Mouse (Mus musculus) cerebellum, adult 18-20 months (tissue): Measurements from ENCODE around the gene Hrh1.
A peak's percentile ranks its signal among the peaks of the same experiment; 100 is the strongest.
"Not testable (repeated sequence)": the region's sequence is repeated elsewhere in the genome, so short reads cannot be mapped to it uniquely, and the experiment has no call there.

Experiments used
- DNase-seq, 2 experiments: peaks; one replicate each; pipeline ENCODE4 v3.0.0; 2021

The Hrh1 gene

DNA sequence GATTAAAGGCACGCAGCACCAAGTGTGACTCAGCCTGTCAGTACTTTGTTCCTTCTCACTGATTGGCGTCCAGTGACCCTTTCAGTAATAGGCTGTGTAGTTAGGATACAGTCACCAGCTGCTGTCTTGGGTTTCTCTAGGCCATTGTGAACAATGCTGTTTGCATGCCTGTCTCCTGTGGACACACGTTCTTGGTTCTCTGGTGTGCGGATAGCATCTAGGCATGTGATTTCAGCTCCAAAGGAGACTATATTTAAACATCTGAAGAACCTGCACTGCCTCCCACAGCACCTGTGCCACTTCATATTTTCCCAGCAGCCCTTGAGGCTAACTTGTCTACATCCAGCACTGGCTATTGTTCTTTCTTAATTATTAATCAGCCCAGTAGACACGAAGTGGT is 75.8 kb downstream of the Hrh1 start:
- no peak for DNase-seq

DNA sequence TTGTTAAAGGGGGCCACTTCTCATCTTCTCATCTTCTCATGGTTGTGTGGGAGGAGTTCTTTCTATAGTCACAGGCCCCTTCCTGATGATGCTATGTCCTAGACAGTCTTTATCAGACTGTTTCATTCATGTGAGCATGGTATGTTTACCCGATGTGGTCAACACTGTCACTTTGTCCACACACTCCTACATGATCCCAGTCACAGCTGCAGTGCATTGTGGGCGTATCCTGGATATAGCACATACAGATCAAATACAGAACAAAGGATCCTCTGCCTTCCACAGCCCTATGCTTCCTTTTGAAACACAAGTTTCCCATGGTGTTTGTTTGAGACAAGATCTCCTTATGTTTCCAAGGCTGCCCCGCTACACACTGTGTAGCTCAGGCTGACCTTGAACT is 76.3 kb downstream of the Hrh1 start:
- no peak for DNase-seq

DNA sequence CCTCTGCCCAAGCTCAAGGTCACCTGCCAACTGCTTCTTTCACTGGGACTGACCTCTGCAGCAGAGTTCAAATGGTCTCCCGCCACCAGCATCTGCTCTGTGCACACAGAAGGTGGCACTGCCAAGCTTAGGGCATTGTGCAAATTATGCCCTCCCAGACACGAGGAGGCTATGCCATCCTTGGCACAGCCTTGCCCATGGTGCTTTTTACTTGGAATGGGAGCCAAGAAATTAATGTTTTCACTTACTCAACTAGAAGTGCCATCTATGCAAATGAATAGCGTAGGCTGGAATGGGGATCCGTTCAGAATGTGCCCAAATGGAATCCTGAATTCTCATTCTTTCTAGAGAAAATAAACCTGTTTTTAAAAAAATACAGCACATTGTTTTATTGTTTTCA is 77.2 kb downstream of the Hrh1 start:
- DNase-seq = no peak

DNA sequence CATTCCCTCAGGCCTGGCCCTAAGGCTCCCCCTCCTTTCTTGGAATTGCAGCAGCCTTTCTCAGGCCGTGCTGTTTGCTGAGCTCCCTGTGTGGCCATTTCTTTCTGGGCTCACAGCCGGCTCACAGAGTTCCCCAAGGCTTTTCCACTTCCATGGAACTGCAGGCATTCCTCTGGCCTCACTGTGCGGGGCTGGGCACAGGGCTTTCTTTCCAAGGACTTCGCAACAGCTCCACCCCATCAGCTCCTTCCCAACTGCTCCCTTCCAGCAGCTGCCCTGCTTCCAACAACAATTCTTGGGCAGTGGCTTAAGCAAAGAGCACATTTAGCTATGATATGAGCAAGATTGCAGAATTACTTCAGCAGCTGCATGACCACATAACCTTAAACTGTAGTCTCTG is 81.0 kb downstream of the Hrh1 start:
- peak in 1 of 2 experiments; percentile 2 for DNase-seq

DNA sequence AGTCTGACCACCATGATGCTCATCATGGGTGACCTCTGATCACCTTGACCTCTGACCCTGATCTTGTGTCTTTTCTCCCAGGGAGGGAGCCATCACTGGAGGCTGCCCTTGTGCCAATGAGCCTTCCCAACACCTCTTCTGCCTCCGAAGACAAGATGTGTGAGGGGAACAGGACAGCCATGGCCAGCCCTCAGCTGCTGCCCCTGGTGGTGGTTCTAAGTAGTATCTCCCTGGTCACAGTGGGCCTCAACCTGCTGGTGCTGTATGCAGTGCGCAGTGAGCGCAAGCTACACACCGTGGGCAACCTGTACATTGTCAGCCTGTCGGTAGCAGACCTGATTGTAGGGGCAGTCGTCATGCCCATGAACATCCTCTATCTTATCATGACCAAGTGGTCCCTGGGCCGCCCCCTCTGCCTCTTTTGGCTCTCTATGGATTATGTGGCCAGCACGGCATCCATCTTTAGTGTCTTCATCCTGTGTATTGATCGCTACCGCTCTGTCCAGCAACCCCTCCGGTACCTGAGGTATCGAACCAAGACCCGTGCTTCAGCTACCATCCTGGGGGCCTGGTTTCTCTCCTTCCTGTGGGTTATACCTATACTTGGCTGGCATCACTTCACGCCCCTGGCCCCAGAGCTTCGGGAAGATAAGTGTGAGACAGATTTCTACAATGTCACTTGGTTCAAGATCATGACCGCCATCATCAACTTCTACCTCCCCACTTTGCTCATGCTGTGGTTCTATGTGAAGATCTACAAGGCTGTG is 82.1 kb downstream of the Hrh1 start:
- DNase-seq = no peak

DNA sequence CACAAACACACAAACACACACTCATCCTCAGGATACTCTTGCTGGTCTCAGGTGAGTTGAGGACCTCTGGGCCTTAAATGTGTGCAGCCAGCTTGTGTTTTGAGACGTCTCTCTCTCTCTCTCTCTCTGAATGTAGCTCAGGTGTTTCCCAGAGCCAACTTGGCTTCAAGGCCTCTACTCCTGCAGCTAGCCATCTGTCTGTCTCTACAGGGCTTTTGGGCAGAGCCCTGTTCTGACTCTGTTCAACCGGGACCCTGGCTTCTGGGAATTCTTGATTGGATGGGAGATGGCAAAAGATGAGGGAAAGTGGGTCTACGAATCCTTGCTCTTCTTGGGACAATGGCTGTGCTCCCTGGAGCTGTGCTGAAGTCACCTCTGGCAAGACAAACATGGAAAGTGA is 91.6 kb downstream of the Hrh1 start:
- peak; percentile 10 to 29 for DNase-seq

DNA sequence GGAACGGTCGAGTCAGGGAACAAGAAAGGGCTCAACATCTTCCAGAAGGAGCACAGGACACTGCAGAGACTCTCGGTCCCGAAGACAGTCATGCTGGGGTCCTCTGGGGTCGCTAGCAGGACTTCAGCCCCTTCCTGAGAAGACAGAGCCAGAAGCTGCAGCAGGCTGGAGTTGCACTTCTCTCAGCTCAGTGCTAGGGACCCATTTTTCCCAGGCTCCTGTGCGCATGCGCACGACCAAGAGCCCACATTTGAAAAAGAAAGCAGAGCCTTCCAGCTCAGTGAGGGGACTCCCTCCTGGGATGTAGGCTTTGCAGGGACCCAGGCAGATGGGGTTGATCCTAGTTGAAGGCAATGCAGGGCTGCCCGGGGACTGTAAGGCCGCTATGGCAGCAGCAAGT is 94.9 kb downstream of the Hrh1 start:
- DNase-seq = not testable (repeated sequence)

DNA sequence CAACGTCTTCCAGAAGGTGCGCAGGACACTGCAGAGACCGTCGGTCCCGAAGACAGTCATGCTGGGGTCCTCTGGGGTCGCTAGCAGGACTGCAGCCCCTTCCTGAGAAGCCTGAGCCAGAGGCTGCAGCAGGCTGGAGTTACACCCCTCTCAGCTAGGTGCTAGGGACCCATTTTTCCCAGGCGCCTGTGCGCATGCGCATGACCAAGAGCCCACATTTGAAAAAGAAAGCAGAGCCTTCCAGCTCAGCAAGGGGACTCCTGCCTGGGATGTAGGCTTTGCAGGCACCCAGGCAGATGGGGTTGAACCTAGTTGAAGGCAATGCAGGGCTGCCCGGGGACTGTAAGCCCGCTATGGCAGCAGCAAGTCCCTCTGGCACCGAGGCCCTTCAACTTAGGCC is 97.3 kb downstream of the Hrh1 start:
- DNase-seq = not testable (repeated sequence)

DNA sequence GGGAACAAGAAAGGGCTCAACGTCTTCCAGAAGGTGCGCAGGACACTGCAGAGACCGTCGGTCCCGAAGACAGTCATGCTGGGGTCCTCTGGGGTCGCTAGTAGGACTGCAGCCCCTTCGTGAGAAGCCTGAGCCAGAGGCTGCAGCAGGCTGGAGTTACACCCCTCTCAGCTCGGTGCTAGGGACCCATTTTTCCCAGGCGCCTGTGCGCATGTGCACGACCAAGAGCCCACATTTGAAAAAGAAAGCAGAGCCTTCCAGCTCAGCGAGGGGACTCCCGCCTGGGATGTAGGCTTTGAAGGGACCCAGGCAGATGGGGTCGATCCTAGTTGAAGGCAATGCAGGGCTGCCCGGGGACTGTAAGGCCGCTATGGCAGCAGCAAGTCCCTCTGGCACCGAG is 116.3 kb downstream of the Hrh1 start:
- not testable (repeated sequence) for DNase-seq

DNA sequence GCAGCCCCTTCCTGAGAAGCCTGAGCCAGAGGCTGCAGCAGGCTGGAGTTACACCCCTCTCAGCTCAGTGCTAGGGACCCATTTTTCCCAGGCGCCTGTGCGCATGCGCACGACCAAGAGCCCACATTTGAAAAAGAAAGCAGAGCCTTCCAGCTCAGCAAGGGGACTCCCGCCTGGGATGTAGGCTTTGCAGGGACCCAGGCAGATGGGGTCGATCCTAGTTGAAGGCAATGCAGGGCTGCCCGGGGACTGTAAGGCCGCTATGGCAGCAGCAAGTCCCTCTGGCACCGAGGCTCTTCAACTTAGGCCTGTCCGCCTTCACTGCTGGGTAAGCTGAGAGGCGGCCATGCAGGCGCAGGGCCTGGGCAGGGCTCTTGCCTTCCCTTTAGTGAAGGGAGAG is 131.0 kb downstream of the Hrh1 start:
- DNase-seq = not testable (repeated sequence)
